Mouse (Mus musculus) midbrain, embryonic 16.5 days (tissue): Measurements from ENCODE around the gene Zfp106. TPM values are rescaled to one million over a fixed set of nuclear protein-coding genes. Genes with fewer than 3 reads are reported as not detected.

ENCODE experiments used
- polyA plus RNA-seq: library from polyadenylated mRNA; unstranded; fragments of >200 nt; fragmentation: Nextera tagmentation; extraction: Ambion mirVana; gene quantifications from 2 replicates; pipeline ENCODE4 v1.2.1, GENCODE M21; 2015

Gene Zfp106
- polyA plus RNA-seq, 1 experiment from 2014 or later: 33.7 TPM

Other genes starting within 250 kb of the Zfp106 start
- not detected in 2 replicates for gene Pla2g4f, start 249.7 kb downstream of the Zfp106 start, polyA plus RNA-seq
- gene Vps39, start 210.7 kb downstream of the Zfp106 start, polyA plus RNA-seq: 48.9 and 49.2 TPM in 2 replicates
- gene Ganc, start 159.9 kb downstream of the Zfp106 start, polyA plus RNA-seq: 8.6 and 9.8 TPM in 2 replicates
- 5.6 and 6.8 TPM in 2 replicates for gene Tmem87a, start 159.7 kb downstream of the Zfp106 start, polyA plus RNA-seq
- gene Capn3, start 107.8 kb downstream of the Zfp106 start, polyA plus RNA-seq: 0.53 and 1.1 TPM in 2 replicates
- 15.0 and 17.2 TPM in 2 replicates for gene Snap23, start 3.8 kb upstream of the Zfp106 start, polyA plus RNA-seq
- 25.0 and 26.6 TPM in 2 replicates for gene Haus2, start 45.5 kb upstream of the Zfp106 start, polyA plus RNA-seq
- gene Lrrc57, start 45.7 kb upstream of the Zfp106 start, polyA plus RNA-seq: 30.0 and 32.3 TPM in 2 replicates
- gene Stard9, start 65.3 kb upstream of the Zfp106 start, polyA plus RNA-seq: 3.5 and 4.3 TPM in 2 replicates